ENCODE assay signal across 27 mouse cellular contexts in the genomic region with DNA sequence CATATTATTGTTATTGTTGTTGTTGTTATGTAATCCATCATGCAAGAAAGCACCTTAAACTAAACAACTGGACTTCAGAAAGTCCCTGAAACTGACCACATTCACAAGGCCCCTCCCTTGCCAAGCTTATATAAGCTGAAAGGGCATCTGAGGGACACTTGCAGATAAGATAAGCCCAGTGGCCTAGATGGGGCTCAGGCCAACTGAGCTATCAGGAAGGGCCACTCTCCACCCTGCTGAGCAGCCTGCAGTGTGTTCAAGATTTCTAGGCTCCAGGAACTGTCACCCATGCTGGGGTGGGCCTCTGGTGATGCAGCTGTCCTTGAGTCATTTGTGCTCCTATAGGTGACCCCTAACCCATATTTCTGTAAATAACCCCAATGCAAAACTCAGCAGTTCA. TPM values are rescaled to one million over a fixed set of nuclear protein-coding genes. Genes with fewer than 3 reads are reported as not detected.
DNase-seq lines count a peak whose midpoint lies in the region; ATAC-seq lines count a peak whose summit lies in the region.
"Had no signal": no experiment of that assay in that cellular context is flagged by ENCODE, and none has a peak within 500 bp of the region (broad histone marks: within the 10 kb centered on the region; RNA-seq: fewer than 3 reads in every experiment).

No protein-coding gene starts in this region.

- no peaks in the 10 kb centered on the region for H3K36me3 ChIP-seq in liver, embryonic 16.5 days (ENCODE audit: control insufficient read depth, insufficient read depth)
- H3K36me3 ChIP-seq in midbrain, embryonic 13.5 days, result no peaks in the 10 kb centered on the region
- H3K36me3 ChIP-seq: hindbrain, embryonic 10.5 days; intestine, embryonic 15.5 days; limb, embryonic 12.5 days; midbrain, embryonic 12.5 days had no signal

- H3K27ac ChIP-seq in liver, embryonic 16.5 days (ENCODE audit: low read length), result peak overlapping the region; percentile 15
- H3K27ac ChIP-seq in midbrain, embryonic 13.5 days, result no peak overlapping the region
- H3K27ac ChIP-seq: hindbrain, embryonic 10.5 days; intestine, embryonic 15.5 days; limb, embryonic 12.5 days; macrophage; midbrain, embryonic 12.5 days had no signal

- H3K27me3 ChIP-seq in liver, embryonic 16.5 days (ENCODE audit: control insufficient read depth, insufficient read depth, low read depth, low read length), result no peaks in the 10 kb centered on the region
- no peaks in the 10 kb centered on the region for H3K27me3 ChIP-seq in midbrain, embryonic 13.5 days
- H3K27me3 ChIP-seq: CH12.LX; intestine, embryonic 15.5 days; limb, embryonic 12.5 days; midbrain, embryonic 12.5 days had no signal

- no peak overlapping the region for H3K4me3 ChIP-seq in liver, embryonic 16.5 days (ENCODE audit: low read depth, low read length)
- no peak overlapping the region for H3K4me3 ChIP-seq in midbrain, embryonic 13.5 days (replicated peaks)
- H3K4me3 ChIP-seq: hindbrain, embryonic 10.5 days; intestine, embryonic 15.5 days; limb, embryonic 12.5 days; midbrain, embryonic 12.5 days had no signal

- H3K4me2 ChIP-seq in liver, embryonic 16.5 days (ENCODE audit: low read depth, low read length), result no peak overlapping the region
- H3K4me2 ChIP-seq in midbrain, embryonic 13.5 days (replicated peaks), result no peak overlapping the region
- H3K4me2 ChIP-seq: intestine, embryonic 15.5 days; limb, embryonic 12.5 days; midbrain, embryonic 12.5 days had no signal

- ATAC-seq in liver, embryonic 16.5 days (ENCODE audit: low read depth), result peak; percentile 76
- ATAC-seq in midbrain, embryonic 13.5 days, result no peak
- ATAC-seq in monocyte, adult 5-6 weeks (replicated peaks; ENCODE audit: insufficient number of reproducible peaks, low FRiP score, low TSS enrichment, poor library complexity, severe bottlenecking), result no peak
- ATAC-seq: forebrain, embryonic 16.5 days; hindbrain, embryonic 16.5 days; intestine, embryonic 15.5 days had no signal

- H3K9ac ChIP-seq in liver, embryonic 16.5 days (ENCODE audit: low read depth, low read length), result no peak overlapping the region
- H3K9ac ChIP-seq in midbrain, embryonic 13.5 days (replicated peaks), result no peak overlapping the region
- H3K9ac ChIP-seq: intestine, embryonic 15.5 days; limb, embryonic 12.5 days; midbrain, embryonic 12.5 days had no signal

- H3K9me3 ChIP-seq in liver, embryonic 16.5 days (replicated peaks; ENCODE audit: control insufficient read depth, low read length), result no peaks in the 10 kb centered on the region
- H3K9me3 ChIP-seq in midbrain, embryonic 13.5 days, result no peaks in the 10 kb centered on the region
- H3K9me3 ChIP-seq: G1E; hindbrain, embryonic 10.5 days; intestine, embryonic 15.5 days; limb, embryonic 12.5 days; midbrain, embryonic 12.5 days had no signal

- peak; percentile 34 for DNase-seq in lung, postnatal 36 days
- DNase-seq in lung, postnatal 4 days, result no peak
- DNase-seq in liver, result peak; percentile 42
- no peak for DNase-seq in cerebellum, adult 9-11 months
- DNase-seq: adrenal gland, postnatal 10 days; B cell, adult 2 months; cerebellum, adult 8-10 months; gastrocnemius, postnatal 25 days; heart, adult 18-20 months; kidney, adult 8-10 months; kidney, postnatal 14 days; lung, adult 2 months; retina, postnatal 1 day; right cerebral cortex, postnatal 25 days; spleen, adult 18-20 months had no signal

- peaks cover 34% of the 10 kb centered on the region for H3K4me1 ChIP-seq in liver, embryonic 16.5 days (ENCODE audit: control insufficient read depth, low read depth, low read length)
- H3K4me1 ChIP-seq in midbrain, embryonic 13.5 days (replicated peaks), result peaks cover 15% of the 10 kb centered on the region
- H3K4me1 ChIP-seq: hindbrain, embryonic 10.5 days; limb, embryonic 12.5 days had no signal

RNA-seq across cellular contexts. Expression of gene Tbc1d8, which starts 39.9 kb away (rescaled TPM):
- 6.2 and 7.2 TPM in 2 replicates for polyA plus RNA-seq in liver, embryonic 16.5 days (2015; fragmentation: Nextera tagmentation; extraction: Ambion mirVana)
- polyA plus RNA-seq in midbrain, embryonic 13.5 days (2015; fragmentation: Nextera tagmentation; extraction: Ambion mirVana), result 7.2 and 7.8 TPM in 2 replicates
- total RNA-seq in monocyte, adult 5-6 weeks (2017), result 39.0 to 79.2 TPM (median 41.9 TPM) in 3 replicates

Comparison
In these comparisons a context has a peak if more than half of its experiments do, and no peak if none do; other contexts are left out.
1. DNase-seq: peak in lung, postnatal 36 days (single experiment) and liver (single experiment); none in lung, postnatal 4 days (0 of 2) and cerebellum, adult 9-11 months (single experiment).